Mouse (Mus musculus): ENCODE data around the gene Neo1. TPM values are rescaled to one million over a fixed set of nuclear protein-coding genes. Genes with fewer than 3 reads are reported as not detected.

Neo1 gene
- total and polyA plus RNA-seq, 3 experiments: 0.85 to 2.1 (median 1.4) TPM

- TF ChIP-seq ZNF384 (IDR thresholded peaks at IDR 0.05; ENCODE audit: low read depth, low read length): no peak
- TF ChIP-seq KAT2A (IDR thresholded peaks at IDR 0.05; ENCODE audit: insufficient replicate concordance, low read length): no peak
- TF ChIP-seq TCF12 (IDR thresholded peaks at IDR 0.05; ENCODE audit: low read depth, low read length): no peak
- no peak for TF ChIP-seq MXI1 (IDR thresholded peaks at IDR 0.05; ENCODE audit: low read depth, low read length)
- no peak for TF ChIP-seq IRF4 (IDR thresholded peaks at IDR 0.05; ENCODE audit: low read depth, low read length)
- TF ChIP-seq USF2 (conservative IDR thresholded peaks at IDR 0.05; ENCODE audit: low read depth, low read length): no peak
- Histone ChIP-seq H3K27me3 (replicated peaks) (no peaks in the 10 kb centered on the region), H3K4me2 (ENCODE audit: insufficient read depth, low read depth, poor library complexity, severe bottlenecking) (no peak overlapping the region), H3K27ac (ENCODE audit: insufficient read depth, low read depth) (no peak overlapping the region), H3K4me3 (replicated peaks in 1 of 3; ENCODE audit: low read depth in 2 of 3, low read length in 2 of 3, poor library complexity in 1 of 3) (no peak overlapping the region), H3K4me1 (ENCODE audit: control insufficient read depth in 1 of 2, insufficient read depth in 2 of 2) (peaks cover 0 to 5% of the 10 kb centered on the region in 2 experiments; a peak in 2 of 4 replicates), H3K79me2 (replicated peaks; ENCODE audit: control insufficient read depth, extremely low read depth, insufficient read depth, poor library complexity, severe bottlenecking) (no peaks in the 10 kb centered on the region), H3K9ac (ENCODE audit: insufficient read depth, low read depth) (no peak overlapping the region), H3K36me3 (replicated peaks in 1 of 2; ENCODE audit: control insufficient read depth in 1 of 2, insufficient read depth in 1 of 2, low read length in 1 of 2) (peaks cover 0 to 2% of the 10 kb centered on the region in 2 experiments), H3K9me3 (replicated peaks; ENCODE audit: low read length) (no peaks in the 10 kb centered on the region)
- in situ Hi-C loops (cut with MboI; ENCODE audit: low pct_ligation_motif_present, low pct_unique_long_range_greater_than_20kb, low sequenced_read_pairs) (loop anchor here (10.0 kb wide), 1 partner anchor 332 kb away; no protein-coding TSS in a partner anchor), dilution Hi-C loops (cut with MboI; ENCODE audit: extremely low pct_ligation_motif_present, extremely low pct_unique_long_range_greater_than_20kb, low sequenced_read_pairs) (no loop called here)
- DNase-seq (ENCODE audit: extremely low read depth): no peak
Measured at GRCm38 (mm10) chr9:58876946-58877625, 159.2 kb downstream of the Neo1 start.

DNA sequence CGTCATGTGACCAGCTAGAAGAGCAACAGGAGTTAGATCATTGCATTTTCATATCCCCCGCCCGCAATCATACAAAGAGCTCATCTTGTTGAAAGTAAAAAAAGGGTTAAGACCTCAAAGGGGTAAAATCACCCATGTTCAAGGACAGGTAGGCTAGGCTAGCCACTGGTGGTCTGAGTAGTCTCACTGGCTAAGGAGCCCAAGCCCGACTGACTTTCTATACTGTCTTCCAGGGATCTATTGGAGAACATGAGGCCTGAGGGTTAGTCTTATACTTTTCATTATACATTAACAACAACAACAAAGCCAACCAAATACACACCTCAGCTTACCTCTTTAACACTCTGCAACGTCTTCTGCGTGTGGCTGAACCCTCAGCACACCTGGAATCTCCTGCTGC, 160.8 kb downstream of the Neo1 start:
- H3K4me2 ChIP-seq (ENCODE audit: insufficient read depth, low read depth, poor library complexity, severe bottlenecking): no peak overlapping the region
- H3K27me3 ChIP-seq (replicated peaks): no peaks in the 10 kb centered on the region
- H3K4me3 ChIP-seq (replicated peaks in 1 of 3; ENCODE audit: low read depth in 2 of 3, low read length in 2 of 3, poor library complexity in 1 of 3): no peak overlapping the region
- H3K36me3 ChIP-seq (replicated peaks in 1 of 2; ENCODE audit: control insufficient read depth in 1 of 2, insufficient read depth in 1 of 2, low read length in 1 of 2): peaks cover 0 to 2% of the 10 kb centered on the region in 2 experiments
- H3K79me2 ChIP-seq (replicated peaks; ENCODE audit: control insufficient read depth, extremely low read depth, insufficient read depth, poor library complexity, severe bottlenecking): no peaks in the 10 kb centered on the region
- dilution Hi-C loops (cut with MboI; ENCODE audit: extremely low pct_ligation_motif_present, extremely low pct_unique_long_range_greater_than_20kb, low sequenced_read_pairs) (no loop called here), in situ Hi-C loops (cut with MboI; ENCODE audit: low pct_ligation_motif_present, low pct_unique_long_range_greater_than_20kb, low sequenced_read_pairs) (loop anchor here (10.0 kb wide), 1 partner anchor 331 kb away; no protein-coding TSS in a partner anchor)
- no peak for DNase-seq (ENCODE audit: extremely low read depth)
- no peak overlapping the region for H3K9ac ChIP-seq (ENCODE audit: insufficient read depth, low read depth)
- H3K9me3 ChIP-seq (replicated peaks; ENCODE audit: low read length): no peaks in the 10 kb centered on the region
- no peak overlapping the region for H3K27ac ChIP-seq (ENCODE audit: insufficient read depth, low read depth)
- TF ChIP-seq MYC (IDR thresholded peaks at IDR 0.05; ENCODE audit: low read depth, low read length) (no peak), EP300 (IDR thresholded peaks at IDR 0.05; ENCODE audit: low read length) (no peak), JUND (conservative IDR thresholded peaks at IDR 0.05; ENCODE audit: low read depth, low read length) (no peak), TBP (conservative IDR thresholded peaks at IDR 0.05; ENCODE audit: low read depth, low read length) (no peak), POLR2AphosphoS2 (IDR thresholded peaks at IDR 0.05; ENCODE audit: low read depth, low read length) (no peak), ZKSCAN1 (IDR thresholded peaks at IDR 0.05; ENCODE audit: borderline replicate concordance, low read depth, low read length) (no peak), CHD1 (IDR thresholded peaks at IDR 0.05; ENCODE audit: low read depth, low read length) (no peak), USF1 (IDR thresholded peaks at IDR 0.05; ENCODE audit: low read depth, low read length) (no peak), CHD2 (IDR thresholded peaks at IDR 0.05; ENCODE audit: low read length) (no peak)
- H3K4me1 ChIP-seq (ENCODE audit: control insufficient read depth in 1 of 2, insufficient read depth in 2 of 2): peaks cover 0 to 4% of the 10 kb centered on the region in 2 experiments; a peak in 2 of 4 replicates
